Comparison of ENCODE assay signal across 8 mouse cellular contexts in the genomic region with DNA sequence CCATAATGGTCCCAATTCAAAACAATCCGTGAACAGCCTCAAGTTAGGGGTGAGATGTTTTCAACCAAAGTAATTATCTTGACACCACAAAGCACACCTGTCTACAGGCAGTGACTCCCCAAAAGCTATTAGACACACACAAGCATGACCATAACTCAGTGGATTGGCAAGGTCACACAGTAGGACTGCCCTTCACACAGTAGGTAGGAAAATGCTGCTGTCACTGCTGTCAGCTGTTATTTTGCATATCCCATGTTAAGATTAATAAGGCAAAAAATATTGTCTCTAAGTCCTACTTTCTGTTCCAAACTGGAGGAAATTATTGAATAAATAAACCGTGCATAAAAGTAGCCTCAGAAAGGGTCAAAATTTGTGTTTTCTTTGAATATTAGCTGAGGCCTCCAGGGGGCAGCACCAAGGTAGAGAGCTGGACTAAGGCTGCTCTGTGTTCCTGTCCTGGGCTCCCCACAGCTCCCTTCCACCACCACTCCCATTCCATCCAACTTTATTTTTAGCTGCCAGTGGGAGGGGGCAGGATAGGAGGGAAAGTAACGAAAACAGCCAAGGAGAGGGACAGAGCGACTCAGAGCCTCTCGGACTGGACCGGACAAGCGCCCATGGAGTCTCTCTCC. TPM values are rescaled to one million over a fixed set of nuclear protein-coding genes. Genes with fewer than 3 reads are reported as not detected.
DNase-seq lines count a peak whose midpoint lies in the region; ATAC-seq and TF ChIP-seq lines count a peak whose summit lies in the region.

A gene (plus strand): TSS at position 567 of the 632 bp plus-strand sequence.

- H3K27me3 ChIP-seq in heart, embryonic 11.5 days (ENCODE audit: control insufficient read depth, insufficient read depth, low read length) = no peaks in the 10 kb centered on the region
- H3K27me3 ChIP-seq in limb, embryonic 14.5 days (ENCODE audit: control insufficient read depth, insufficient read depth, low read length) = no peaks in the 10 kb centered on the region

- peaks cover 3% of the 10 kb centered on the region; the same call in 1 of the 2 replicates for H3K4me1 ChIP-seq in heart, embryonic 11.5 days (ENCODE audit: control insufficient read depth, insufficient read depth, low read length)
- 0 out of 2 replicates have a peak, but pooled peaks cover 5% of the 10 kb centered on the region for H3K4me1 ChIP-seq in limb, embryonic 14.5 days (ENCODE audit: control insufficient read depth, insufficient read depth, low read length)

- H3K9me3 ChIP-seq in heart, embryonic 11.5 days (replicated peaks; ENCODE audit: control insufficient read depth, low read length) = no peaks in the 10 kb centered on the region
- H3K9me3 ChIP-seq in limb, embryonic 14.5 days (ENCODE audit: control insufficient read depth, low read length) = no peaks in the 10 kb centered on the region

- H3K4me3 ChIP-seq in heart, embryonic 11.5 days (ENCODE audit: low read depth, low read length) = no peak within 1 kb of the TSS
- H3K4me3 ChIP-seq in limb, embryonic 14.5 days (replicated peaks; ENCODE audit: low read length) = peak within 1 kb of the TSS; percentile 15

- peak; percentile 9 for DNase-seq in adrenal gland, adult 8-10 months
- DNase-seq in adrenal gland, postnatal 4 days (ENCODE audit: low spot score in 2 of 2) = no peak
- DNase-seq in right cerebral cortex, adult 2 months (ENCODE audit: low spot score in 2 of 2) = peak; percentile 27 to 36
- DNase-seq in right cerebral cortex, postnatal 25 days = no peak
- DNase-seq in cerebellum, postnatal 36 days = peak; percentile 43 to 47
- peak; percentile 63 for DNase-seq in limb, embryonic 14.5 days (ENCODE audit: low spot score)
- peak; percentile 45 for DNase-seq in retina, postnatal 1 day

- H3K27ac ChIP-seq in heart, embryonic 11.5 days (ENCODE audit: low read depth, low read length) = no peak within 1 kb of the TSS
- no peak within 1 kb of the TSS for H3K27ac ChIP-seq in limb, embryonic 14.5 days (replicated peaks; ENCODE audit: low read depth, low read length)

- H3K36me3 ChIP-seq in heart, embryonic 11.5 days (ENCODE audit: control insufficient read depth, insufficient read depth, low read length) = peaks cover 9% of the 10 kb centered on the region
- peaks cover 46% of the 10 kb centered on the region for H3K36me3 ChIP-seq in limb, embryonic 14.5 days (ENCODE audit: control insufficient read depth, insufficient read depth, low read length)

- H3K4me2 ChIP-seq in heart, embryonic 11.5 days = peak within 1 kb of the TSS; percentile 38
- peak within 1 kb of the TSS; percentile 10; the same call in 1 of the 2 replicates for H3K4me2 ChIP-seq in limb, embryonic 14.5 days (replicated peaks; ENCODE audit: low read depth, low read length, severe bottlenecking)

- 0 out of 2 replicates have a peak, but pooled peaks have one; percentile 18 for ATAC-seq in heart, embryonic 11.5 days (replicated peaks; ENCODE audit: insufficient number of reproducible peaks, low FRiP score, low TSS enrichment)
- peak; percentile 72 for ATAC-seq in limb, embryonic 14.5 days (ENCODE audit: low FRiP score, low read depth)

- TF ChIP-seq POLR2A in limb, embryonic 14.5 days (IDR thresholded peaks at IDR 0.05; ENCODE audit: borderline replicate concordance, extremely low read depth, insufficient read depth, insufficient read length) = no peak

- no peak within 1 kb of the TSS for H3K9ac ChIP-seq in heart, embryonic 11.5 days (ENCODE audit: low read depth, low read length)
- H3K9ac ChIP-seq in limb, embryonic 14.5 days (ENCODE audit: low read depth, low read length, severe bottlenecking) = no peak within 1 kb of the TSS

- WGBS in heart, embryonic 11.5 days (ENCODE audit: insufficient replicate concordance) = 57% methylated on average over 7 of the region's 7 CpGs
- WGBS in limb, embryonic 14.5 days = 65% methylated on average over 7 of the region's 7 CpGs

RNA-seq across cellular contexts. Expression of the gene that starts here (rescaled TPM):
- total RNA-seq in adrenal gland, adult 8-10 months (2022) = 1 to 10 TPM; 1.5 to 2.4 (median 1.8) TPM
- total RNA-seq in adrenal gland, postnatal 4 days (2021) = 1 to 10 TPM; 2.4 TPM
- 0.54 and 0.83 TPM in 2 replicates for polyA plus RNA-seq in heart, embryonic 11.5 days (2014; fragmentation: Nextera tagmentation; extraction: Ambion mirVana)
- polyA plus RNA-seq in limb, embryonic 14.5 days (2012; rRNA removed) = 25.0 and 31.1 TPM in 2 replicates
- polyA plus RNA-seq in limb, embryonic 14.5 days (2014; fragmentation: Nextera tagmentation; extraction: Ambion mirVana) = 3.9 TPM in 2 replicates

Comparison
In these comparisons a context has a peak if more than half of its experiments do, and no peak if none do; other contexts are left out.
1. DNase-seq: peak in adrenal gland, adult 8-10 months (single experiment), right cerebral cortex, adult 2 months (2 of 2), cerebellum, postnatal 36 days (2 of 2), limb, embryonic 14.5 days (single experiment) and retina, postnatal 1 day (single experiment); none in adrenal gland, postnatal 4 days (0 of 2) and right cerebral cortex, postnatal 25 days (single experiment).
2. Peak in ATAC-seq and H3K4me2 ChIP-seq in heart, embryonic 11.5 days; RNA of the gene not detected or under 1 TPM.